Mouse (Mus musculus): ENCODE results near the gene Plxna4.

The Plxna4 gene

GRCm38 (mm10) chr6:32251674-32252073 is 336.3 kb downstream of the Plxna4 start:
- DNase-seq (ENCODE audit: low spot score): no peak

GRCm38 (mm10) chr6:32246036-32246435 is 342.0 kb downstream of the Plxna4 start:
- DNase-seq (ENCODE audit: low spot score): no peak

- DNase-seq (ENCODE audit: low spot score): no peak
Observed at GRCm38 (mm10) chr6:32243040-32243439, 345.0 kb downstream of the Plxna4 start.

GRCm38 (mm10) chr6:32231383-32231782 is 356.6 kb downstream of the Plxna4 start:
- DNase-seq (ENCODE audit: low spot score): no peak

GRCm38 (mm10) chr6:32226636-32227035 is 361.4 kb downstream of the Plxna4 start:
- no peak for DNase-seq (ENCODE audit: low spot score)

GRCm38 (mm10) chr6:32224007-32224703 is 363.8 kb downstream of the Plxna4 start:
- no peak for DNase-seq (ENCODE audit: low spot score)

GRCm38 (mm10) chr6:32220765-32221164 is 367.2 kb downstream of the Plxna4 start:
- no peak for DNase-seq (ENCODE audit: low spot score)

- no peak for DNase-seq (ENCODE audit: low spot score)
Observed at GRCm38 (mm10) chr6:32218544-32218943, 369.4 kb downstream of the Plxna4 start.

- no peak for DNase-seq (ENCODE audit: low spot score)
Observed at GRCm38 (mm10) chr6:32212439-32212838, 375.6 kb downstream of the Plxna4 start.

GRCm38 (mm10) chr6:32210139-32210538 is 377.9 kb downstream of the Plxna4 start:
- DNase-seq (ENCODE audit: low spot score): no peak

- DNase-seq (ENCODE audit: low spot score): no peak
Observed at GRCm38 (mm10) chr6:32208951-32209350, 379.0 kb downstream of the Plxna4 start.

- no peak for DNase-seq (ENCODE audit: low spot score)
Observed at GRCm38 (mm10) chr6:32204253-32204652, 383.7 kb downstream of the Plxna4 start.

GRCm38 (mm10) chr6:32203389-32203788 is 384.6 kb downstream of the Plxna4 start:
- no peak for DNase-seq (ENCODE audit: low spot score)

- DNase-seq (ENCODE audit: low spot score): no peak
Observed at GRCm38 (mm10) chr6:32202664-32203192, 385.3 kb downstream of the Plxna4 start.

GRCm38 (mm10) chr6:32201506-32201905 is 386.5 kb downstream of the Plxna4 start:
- no peak for DNase-seq (ENCODE audit: low spot score)

- no peak for DNase-seq (ENCODE audit: low spot score)
Observed at GRCm38 (mm10) chr6:32199616-32200015, 388.4 kb downstream of the Plxna4 start.

GRCm38 (mm10) chr6:32196913-32197312 is 391.1 kb downstream of the Plxna4 start:
- DNase-seq (ENCODE audit: low spot score): no peak

- no peak for DNase-seq (ENCODE audit: low spot score)
Observed at GRCm38 (mm10) chr6:32193046-32193445, 394.9 kb downstream of the Plxna4 start.

GRCm38 (mm10) chr6:32184402-32184985 is 403.5 kb downstream of the Plxna4 start:
- DNase-seq (ENCODE audit: low spot score): no peak

GRCm38 (mm10) chr6:32183651-32184185 is 404.3 kb downstream of the Plxna4 start:
- no peak for DNase-seq (ENCODE audit: low spot score)

GRCm38 (mm10) chr6:32180012-32180358 is 408.0 kb downstream of the Plxna4 start:
- DNase-seq (ENCODE audit: low spot score): no peak

GRCm38 (mm10) chr6:32179346-32180011 is 408.5 kb downstream of the Plxna4 start:
- DNase-seq (ENCODE audit: low spot score): no peak

- no peak for DNase-seq (ENCODE audit: low spot score)
Observed at GRCm38 (mm10) chr6:32177905-32178304, 410.1 kb downstream of the Plxna4 start.

All from ovary, adult 18-20 months (tissue).